Mouse (Mus musculus) ES-E14 (cell line): Measurements from ENCODE around the gene Zfp382. TPM values are rescaled to one million over a fixed set of nuclear protein-coding genes. Genes with fewer than 3 reads are reported as not detected.

ENCODE experiments used
- DNase-seq: peaks from one replicate; pipeline ENCODE4 v3.0.0-alpha.2; 2013; ENCODE audit warnings: low read depth, low spot score
- H3K27ac ChIP-seq: 2 replicates; pipeline ENCODE4 v1.5.1; 2012; ENCODE audit warnings: low read depth, mild to moderate bottlenecking, low read length, moderate library complexity, mixed read lengths; ENCODE audit not compliant: poor library complexity, insufficient read depth, severe bottlenecking
- H3K36me3 ChIP-seq: 2 replicates; pipeline ENCODE4 v1.6.1; 2012; ENCODE audit warnings: mild to moderate bottlenecking, low read length, moderate library complexity, mixed read lengths; ENCODE audit not compliant: control insufficient read depth, poor library complexity, insufficient read depth, severe bottlenecking
- H3K4me1 ChIP-seq, 2 experiments: fragments of 150-350 bp in 1 of 2; sonication (generic) in 1 of 2; 2 replicates each; pipeline ENCODE4 v1.6.1; 2012; ENCODE audit warnings: low read length in 2 of 2, mild to moderate bottlenecking in 1 of 2, mixed read lengths in 1 of 2; ENCODE audit not compliant: control insufficient read depth in 2 of 2, insufficient read depth in 2 of 2, poor library complexity in 1 of 2
- H3K4me3 ChIP-seq, 2 experiments: fragments of 150-350 bp in 1 of 2; sonication (generic) in 1 of 2; 2 replicates each; pipeline ENCODE4 v1.5.1; 2012; ENCODE audit warnings: low read length in 2 of 2, low read depth in 1 of 2, mild to moderate bottlenecking in 1 of 2, mixed read lengths in 1 of 2; ENCODE audit not compliant: insufficient read depth in 1 of 2, poor library complexity in 1 of 2, severe bottlenecking in 1 of 2
- H3K9ac ChIP-seq: 2 replicates; pipeline ENCODE4 v1.6.1; 2012; ENCODE audit warnings: low read depth, mild to moderate bottlenecking, low read length, mixed read lengths; ENCODE audit not compliant: poor library complexity, insufficient read depth, severe bottlenecking
- H3K9me3 ChIP-seq: fragments of 150-350 bp; sonication (generic); 2 replicates; pipeline ENCODE4 v1.6.1; 2012; ENCODE audit warnings: low read depth, mild to moderate bottlenecking, low read length; ENCODE audit not compliant: control insufficient read depth, insufficient read depth
- CHD2 ChIP-seq: IDR thresholded peaks from 2 replicates; pipeline ENCODE4 v1.6.1; 2014; ENCODE audit warnings: mild to moderate bottlenecking, low read depth, low read length, inconsistent platforms
- HCFC1 ChIP-seq: IDR thresholded peaks from 2 replicates; pipeline ENCODE4 v1.6.1; 2012; ENCODE audit warnings: low read length, inconsistent platforms, borderline replicate concordance; ENCODE audit not compliant: insufficient read depth
- MAFK ChIP-seq: IDR thresholded peaks from 2 replicates; pipeline ENCODE4 v1.6.1; 2014; ENCODE audit warnings: mild to moderate bottlenecking, low read depth, low read length, inconsistent platforms; ENCODE audit not compliant: insufficient read depth
- ZC3H11A ChIP-seq: IDR thresholded peaks from 2 replicates; pipeline ENCODE4 v1.6.1; 2012; ENCODE audit warnings: low read depth, mild to moderate bottlenecking, inconsistent platforms, low read length, borderline replicate concordance
- ZNF384 ChIP-seq: IDR thresholded peaks from 2 replicates; pipeline ENCODE4 v1.6.1; 2012; ENCODE audit warnings: low read depth, low read length, inconsistent platforms
- in situ Hi-C, 2 experiments: fragments of 600-800 bp; cut with MboI; formaldehyde crosslinking; loops; one replicate each; pipeline ENCODE4 v1.15.1; 2025; ENCODE audit warnings: low sequenced_read_pairs in 2 of 2, inconsistent platforms in 1 of 2; ENCODE audit not compliant: unreplicated experiment in 2 of 2
- total RNA-seq: library from RNA; depleted of rRNA; stranded (reverse); fragments of 300-350 nt; gene quantifications from 2 replicates; pipeline ENCODE4 v1.2.3, GENCODE M21; 2012

The Zfp382 gene
- total RNA-seq, 1 experiment = 5.3 TPM

GRCm38 (mm10) chr7:30090092-30090969, 31.4 kb upstream of the Zfp382 start, which contains the start of the genes Gm26920 and Zfp566:
Gm26920 (minus strand) TSS chr7:30090410.
Zfp566 (minus strand) TSS chr7:30090527.
- Histone ChIP-seq H3K4me3 (peak within 1 kb of the TSS; percentile 74 to 97), H3K4me1 (peaks cover 5 to 10% of the 10 kb centered on the region in 2 experiments), H3K9me3 (no peaks in the 10 kb centered on the region), H3K27ac (peak within 1 kb of the TSS; percentile 85), H3K9ac (peak within 1 kb of the TSS; percentile 93), H3K36me3 (peaks cover 9% of the 10 kb centered on the region)
- peak; percentile 96 for DNase-seq
- in situ Hi-C loops = no loop called here
- TF ChIP-seq MAFK (peak; percentile 91), CHD2 (peak; percentile 100), HCFC1 (peak; percentile 96), ZNF384 (no peak)

GRCm38 (mm10) chr7:30090970-30091585, 30.7 kb upstream of the Zfp382 start:
- TF ChIP-seq MAFK (peak; percentile 32; the same call in 1 of the 2 replicates), HCFC1 (no peak)
- peak overlapping the region; percentile 72; the same call in 1 of the 2 replicates for H3K9ac ChIP-seq
- in situ Hi-C loops = no loop called here
- H3K27ac ChIP-seq = peak overlapping the region; percentile 85
- DNase-seq = no peak
- H3K4me1 ChIP-seq = peaks cover 5 to 8% of the 10 kb centered on the region in 2 experiments
- no peaks in the 10 kb centered on the region for H3K9me3 ChIP-seq
- H3K4me3 ChIP-seq = peak overlapping the region; percentile 63
- peaks cover 4% of the 10 kb centered on the region; the same call in 1 of the 2 replicates for H3K36me3 ChIP-seq

- H3K9me3 ChIP-seq = no peaks in the 10 kb centered on the region
- DNase-seq = no peak
- H3K36me3 ChIP-seq = no peaks in the 10 kb centered on the region
- TF ChIP-seq ZC3H11A (no peak), CHD2 (no peak), HCFC1 (no peak), ZNF384 (no peak), MAFK (no peak)
- H3K4me3 ChIP-seq = no peak overlapping the region
- peaks cover 3 to 11% of the 10 kb centered on the region in 2 experiments; a peak in 3 of 4 replicates for H3K4me1 ChIP-seq
- no peak overlapping the region for H3K27ac ChIP-seq
- in situ Hi-C loops = no loop called here
- H3K9ac ChIP-seq = no peak overlapping the region
Observed at GRCm38 (mm10) chr7:30092666-30093065, 29.1 kb upstream of the Zfp382 start.

- no peak for DNase-seq
- Histone ChIP-seq H3K4me1 (peaks cover 0 to 17% of the 10 kb centered on the region in 2 experiments; a peak in 2 of 4 replicates), H3K36me3 (no peaks in the 10 kb centered on the region), H3K9me3 (no peaks in the 10 kb centered on the region), H3K9ac (no peak overlapping the region; the same call in 1 of the 2 replicates), H3K27ac (no peak overlapping the region), H3K4me3 (peak overlapping the region; percentile 77 to 82; a peak in 3 of 4 replicates)
- TF ChIP-seq ZC3H11A (no peak), MAFK (no peak), ZNF384 (no peak), HCFC1 (no peak), CHD2 (no peak)
- in situ Hi-C loops = no loop called here
Observed at GRCm38 (mm10) chr7:30093918-30094415, 27.8 kb upstream of the Zfp382 start.
